Mouse (Mus musculus): Measurements from ENCODE around the gene Retreg3. TPM values are rescaled to one million over a fixed set of nuclear protein-coding genes. Genes with fewer than 3 reads are reported as not detected.

Retreg3 gene
- polyA plus RNA-seq, 1 experiment from 2014 or later, result 19.7 TPM

DNA sequence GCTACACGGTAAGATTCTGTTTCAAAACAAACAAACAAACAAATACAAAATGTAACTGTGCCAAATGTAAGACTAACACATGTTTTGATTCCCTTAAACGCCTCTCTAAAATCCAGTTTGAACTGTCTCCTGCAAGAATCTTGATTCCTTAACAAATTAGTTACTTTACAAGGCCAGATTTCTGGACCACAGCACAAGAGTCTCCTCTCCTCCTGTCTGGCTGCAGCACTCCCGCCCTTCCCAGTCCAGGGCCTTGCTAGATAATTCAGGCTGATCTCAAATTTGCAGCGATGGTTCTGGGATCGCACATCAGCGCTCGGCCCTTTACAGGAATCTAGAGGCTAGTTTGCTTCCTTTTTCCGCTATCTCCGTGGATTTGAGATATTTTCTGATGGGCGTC lies 38.0 kb downstream of the Retreg3 start:
- DNase-seq (ENCODE audit: low spot score), result peak; percentile 32
- peaks cover 53% of the 10 kb centered on the region for H3K27me3 ChIP-seq (replicated peaks; ENCODE audit: low read depth, poor library complexity, severe bottlenecking)
- peak overlapping the region; percentile 94 for H3K4me3 ChIP-seq
- H3K9me3 ChIP-seq, result no peaks in the 10 kb centered on the region
- WGBS, result 5% methylated on average over 10 of the region's 10 CpGs
- peaks cover 47% of the 10 kb centered on the region for H3K4me1 ChIP-seq
- H3K36me3 ChIP-seq (replicated peaks), result peaks cover 22% of the 10 kb centered on the region
- H3K27ac ChIP-seq (replicated peaks), result 0 out of 2 replicates have a peak overlapping the region, but pooled peaks have one; percentile 93

DNA sequence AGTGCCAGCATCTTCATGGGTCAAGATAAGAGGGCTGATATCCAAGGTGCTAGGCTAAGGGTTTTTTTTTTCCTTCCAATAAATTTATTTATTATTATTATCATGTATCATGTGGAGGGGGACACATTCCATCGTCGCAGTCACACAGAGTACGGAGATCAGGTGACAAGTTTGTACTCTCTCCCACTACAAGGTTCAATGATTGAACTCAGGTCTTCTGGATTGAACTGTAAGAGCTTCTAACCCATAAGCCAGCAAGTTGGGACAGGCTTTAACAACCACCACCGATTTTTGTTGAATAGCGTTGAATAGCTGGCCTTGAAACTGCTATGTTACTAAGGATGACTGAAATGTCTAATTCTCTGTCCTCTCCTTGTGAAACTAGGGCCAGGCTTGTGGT lies 39.3 kb downstream of the Retreg3 start:
- WGBS, result 68% methylated on average over 5 of the region's 5 CpGs
- H3K4me1 ChIP-seq, result peaks cover 36% of the 10 kb centered on the region
- peaks cover 13% of the 10 kb centered on the region for H3K36me3 ChIP-seq (replicated peaks)
- no peaks in the 10 kb centered on the region for H3K9me3 ChIP-seq
- peaks cover 62% of the 10 kb centered on the region for H3K27me3 ChIP-seq (replicated peaks; ENCODE audit: low read depth, poor library complexity, severe bottlenecking)
- H3K27ac ChIP-seq (replicated peaks), result no peak overlapping the region
- H3K4me3 ChIP-seq, result no peak overlapping the region
- no peak for DNase-seq (ENCODE audit: low spot score)

DNA sequence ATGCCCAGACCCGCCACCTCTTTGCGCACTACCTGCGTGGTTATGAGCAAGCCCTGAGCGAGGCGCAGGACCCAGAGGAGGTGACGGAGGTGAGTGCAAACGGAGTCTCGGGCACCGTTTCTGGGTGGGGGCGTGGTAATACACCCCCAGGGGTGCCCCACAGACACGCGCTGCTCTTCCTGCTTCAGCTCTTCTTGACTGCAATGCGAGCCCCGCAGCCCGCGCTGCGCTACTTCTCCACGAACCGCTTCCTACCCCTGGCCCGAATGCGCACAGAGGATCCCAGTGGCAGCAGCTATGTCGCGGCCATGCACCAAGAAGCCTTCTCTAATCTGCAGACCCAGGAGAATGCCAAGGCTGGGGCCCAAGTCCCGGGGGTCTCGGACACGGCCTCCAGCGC lies 39.9 kb downstream of the Retreg3 start:
- H3K27ac ChIP-seq (replicated peaks), result no peak overlapping the region
- WGBS, result 2% methylated on average over 27 of the region's 27 CpGs
- H3K9me3 ChIP-seq, result no peaks in the 10 kb centered on the region
- H3K36me3 ChIP-seq (replicated peaks), result peaks cover 6% of the 10 kb centered on the region
- peak; percentile 46 for DNase-seq (ENCODE audit: low spot score)
- peak overlapping the region; percentile 2; the same call in 1 of the 2 replicates for H3K4me3 ChIP-seq
- peaks cover 36% of the 10 kb centered on the region for H3K4me1 ChIP-seq
- peaks cover 62% of the 10 kb centered on the region for H3K27me3 ChIP-seq (replicated peaks; ENCODE audit: low read depth, poor library complexity, severe bottlenecking)

DNA sequence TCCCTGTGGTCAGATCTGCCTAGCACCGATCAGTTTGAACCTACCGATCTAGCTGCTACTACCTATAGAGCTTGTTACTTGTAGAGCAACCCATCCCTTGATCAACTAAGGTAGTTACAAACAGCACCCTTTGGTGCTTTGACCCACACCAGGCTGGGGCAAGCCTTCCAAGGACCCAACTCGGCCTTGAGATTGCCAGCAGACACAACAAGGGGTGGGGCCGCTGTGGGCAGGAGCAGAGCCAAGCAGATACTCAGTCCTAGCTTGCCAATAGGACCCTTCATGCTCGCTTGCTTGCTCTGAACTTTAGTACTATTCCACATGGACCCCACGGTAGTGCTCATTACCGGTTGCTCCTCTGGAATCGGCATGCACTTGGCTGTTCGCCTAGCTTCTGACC lies 41.6 kb downstream of the Retreg3 start, which contains the start of gene Hsd17b1:
TSS of gene Hsd17b1 (plus strand) at position 291 of the 400 bp plus-strand sequence.
- 67% methylated on average over 9 of the region's 9 CpGs for WGBS
- Histone ChIP-seq H3K27me3 (replicated peaks; ENCODE audit: low read depth, poor library complexity, severe bottlenecking) (peaks cover 71% of the 10 kb centered on the region), H3K36me3 (replicated peaks) (no peaks in the 10 kb centered on the region; the same call in 1 of the 2 replicates), H3K9me3 (no peaks in the 10 kb centered on the region), H3K4me1 (peaks cover 22% of the 10 kb centered on the region), H3K4me3 (0 out of 2 replicates have a peak within 1 kb of the TSS, but pooled peaks have one; percentile 2), H3K27ac (replicated peaks) (no peak within 1 kb of the TSS)
- DNase-seq (ENCODE audit: low spot score), result no peak

DNA sequence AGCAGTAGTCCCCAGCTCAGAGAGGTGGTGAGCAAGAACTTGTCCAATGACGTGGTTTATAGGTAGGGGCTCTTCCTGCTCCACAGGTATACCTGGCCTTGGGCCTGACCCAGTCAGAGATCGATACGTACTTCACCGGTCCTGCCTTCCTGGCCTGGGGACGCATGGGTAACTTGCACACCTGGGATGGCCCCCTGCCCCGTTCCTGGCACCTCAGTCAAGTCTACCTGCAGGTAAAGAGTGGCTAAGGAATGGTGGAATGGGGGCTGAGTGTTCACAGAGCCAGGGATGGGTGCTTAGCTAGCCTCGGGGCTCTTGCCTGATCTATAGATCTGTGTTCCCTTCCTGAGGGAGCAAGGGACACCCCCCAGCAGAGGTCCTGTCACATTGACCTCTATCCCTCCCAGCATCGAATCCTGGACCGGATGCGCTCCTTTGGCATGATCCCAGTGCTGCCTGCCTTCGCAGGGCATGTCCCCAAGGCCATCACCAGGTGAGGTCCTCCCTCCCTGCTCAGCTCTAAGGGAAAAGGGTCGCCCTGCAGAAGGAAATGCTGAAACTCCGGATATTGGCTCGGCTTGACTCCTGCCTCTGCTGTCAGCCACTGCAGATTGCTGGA lies 47.8 kb downstream of the Retreg3 start:
- peaks cover 64% of the 10 kb centered on the region for H3K27me3 ChIP-seq (replicated peaks; ENCODE audit: low read depth, poor library complexity, severe bottlenecking)
- peaks cover 21% of the 10 kb centered on the region for H3K4me1 ChIP-seq
- 71% methylated on average over 14 of the region's 14 CpGs for WGBS
- H3K36me3 ChIP-seq (replicated peaks), result no peaks in the 10 kb centered on the region; the same call in 1 of the 2 replicates
- H3K27ac ChIP-seq (replicated peaks), result no peak overlapping the region
- no peak overlapping the region for H3K4me3 ChIP-seq
- no peaks in the 10 kb centered on the region for H3K9me3 ChIP-seq
- no peak for DNase-seq (ENCODE audit: low spot score)

DNA sequence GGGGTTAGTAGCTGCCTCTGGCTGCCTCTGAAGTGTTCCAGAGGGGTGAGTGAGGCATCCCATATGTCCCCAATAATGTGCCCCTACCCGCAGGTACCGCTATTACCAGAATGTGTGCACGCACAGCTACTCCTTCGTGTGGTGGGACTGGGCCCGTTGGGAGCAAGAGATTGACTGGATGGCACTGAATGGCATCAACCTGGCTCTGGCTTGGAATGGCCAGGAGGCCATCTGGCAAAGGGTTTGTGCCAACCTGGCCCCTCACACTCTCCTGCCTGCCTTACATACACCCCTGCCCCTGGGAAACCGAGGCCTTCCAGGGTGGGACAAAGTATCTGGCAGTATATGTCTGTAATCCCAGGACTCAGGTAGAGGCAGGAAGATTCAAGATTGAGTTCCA lies 48.7 kb downstream of the Retreg3 start:
- WGBS, result 73% methylated on average over 6 of the region's 6 CpGs
- H3K36me3 ChIP-seq (replicated peaks), result no peaks in the 10 kb centered on the region
- H3K9me3 ChIP-seq, result no peaks in the 10 kb centered on the region
- H3K4me3 ChIP-seq, result peak overlapping the region; percentile 89
- no peak for DNase-seq (ENCODE audit: low spot score)
- H3K27ac ChIP-seq (replicated peaks), result no peak overlapping the region
- peaks cover 55% of the 10 kb centered on the region for H3K27me3 ChIP-seq (replicated peaks; ENCODE audit: low read depth, poor library complexity, severe bottlenecking)
- H3K4me1 ChIP-seq, result peaks cover 25% of the 10 kb centered on the region

DNA sequence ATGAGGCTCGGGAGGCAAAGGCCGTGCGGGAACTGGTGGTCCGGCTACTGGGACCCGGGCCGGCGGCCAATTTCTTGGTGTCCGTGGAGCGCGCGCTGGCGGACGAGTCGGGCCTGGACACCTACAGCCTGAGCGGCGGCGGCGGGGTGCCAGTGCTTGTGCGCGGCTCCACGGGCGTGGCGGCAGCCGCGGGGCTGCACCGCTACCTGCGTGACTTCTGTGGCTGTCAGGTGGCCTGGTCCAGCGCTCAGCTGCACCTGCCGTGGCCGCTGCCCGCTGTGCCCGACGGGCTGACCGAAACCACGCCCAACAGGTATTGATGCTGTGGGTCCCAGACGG lies 49.5 kb downstream of the Retreg3 start:
- WGBS, result under 1% methylated on average over 36 of the region's 36 CpGs

DNA sequence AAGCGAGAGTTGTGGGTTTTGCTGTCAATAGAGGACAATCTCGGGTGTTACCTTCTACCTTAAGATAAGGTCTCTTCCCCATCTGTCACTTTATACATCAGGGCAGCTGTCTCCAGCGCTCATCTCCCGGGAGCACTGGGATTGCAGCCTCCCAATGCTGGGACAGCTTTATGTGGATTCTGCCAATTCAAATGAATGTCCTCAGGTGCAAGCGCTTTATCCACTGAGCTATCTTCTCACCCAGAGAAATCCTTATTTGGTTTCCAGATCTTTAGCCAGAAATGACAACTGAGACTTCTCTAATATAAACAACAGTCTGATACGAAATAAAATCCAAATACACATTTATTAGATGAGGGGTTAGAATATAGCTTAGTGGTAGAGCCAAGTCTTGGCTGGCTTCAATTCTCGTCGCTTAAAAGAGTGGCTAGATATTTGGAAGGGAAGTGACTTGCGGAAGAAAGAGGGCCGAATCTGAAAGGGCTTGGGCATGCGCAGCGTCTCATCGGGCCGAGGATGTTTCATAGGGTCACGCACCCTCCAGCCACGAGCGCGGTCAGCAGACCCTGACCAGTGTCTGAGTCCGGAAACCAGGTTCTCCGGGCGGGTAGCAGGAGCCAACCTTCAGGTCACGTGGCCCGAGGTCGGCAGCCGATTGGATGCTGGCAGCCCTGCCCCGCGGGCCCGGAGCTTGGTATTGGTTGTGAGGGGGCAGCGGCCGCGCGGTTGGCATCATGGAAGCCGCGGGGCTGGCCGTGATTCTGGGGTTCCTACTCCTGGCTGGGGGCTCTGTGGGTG lies 50.1 kb downstream of the Retreg3 start, which contains the start of gene Naglu:
TSS of gene Naglu (plus strand) at position 622 of the 798 bp plus-strand sequence.
- Histone ChIP-seq H3K27ac (replicated peaks) (peak within 1 kb of the TSS; percentile 86), H3K27me3 (replicated peaks; ENCODE audit: low read depth, poor library complexity, severe bottlenecking) (peaks cover 53% of the 10 kb centered on the region), H3K36me3 (replicated peaks) (no peaks in the 10 kb centered on the region), H3K9me3 (no peaks in the 10 kb centered on the region), H3K4me1 (peaks cover 25% of the 10 kb centered on the region), H3K4me3 (peak within 1 kb of the TSS; percentile 89)
- 6% methylated on average over 35 of the region's 35 CpGs for WGBS
- peak; percentile 95 for DNase-seq (ENCODE audit: low spot score)

More for the DNA sequence above, 49.5 kb downstream of the Retreg3 start:
- H3K36me3 ChIP-seq (replicated peaks), result no peaks in the 10 kb centered on the region
- no peak for DNase-seq (ENCODE audit: low spot score)
- H3K27ac ChIP-seq (replicated peaks), result peak overlapping the region; percentile 86
- no peaks in the 10 kb centered on the region for H3K9me3 ChIP-seq
- H3K27me3 ChIP-seq (replicated peaks; ENCODE audit: low read depth, poor library complexity, severe bottlenecking), result peaks cover 53% of the 10 kb centered on the region
- H3K4me1 ChIP-seq, result peaks cover 25% of the 10 kb centered on the region
- peak overlapping the region; percentile 89 for H3K4me3 ChIP-seq

DNA sequence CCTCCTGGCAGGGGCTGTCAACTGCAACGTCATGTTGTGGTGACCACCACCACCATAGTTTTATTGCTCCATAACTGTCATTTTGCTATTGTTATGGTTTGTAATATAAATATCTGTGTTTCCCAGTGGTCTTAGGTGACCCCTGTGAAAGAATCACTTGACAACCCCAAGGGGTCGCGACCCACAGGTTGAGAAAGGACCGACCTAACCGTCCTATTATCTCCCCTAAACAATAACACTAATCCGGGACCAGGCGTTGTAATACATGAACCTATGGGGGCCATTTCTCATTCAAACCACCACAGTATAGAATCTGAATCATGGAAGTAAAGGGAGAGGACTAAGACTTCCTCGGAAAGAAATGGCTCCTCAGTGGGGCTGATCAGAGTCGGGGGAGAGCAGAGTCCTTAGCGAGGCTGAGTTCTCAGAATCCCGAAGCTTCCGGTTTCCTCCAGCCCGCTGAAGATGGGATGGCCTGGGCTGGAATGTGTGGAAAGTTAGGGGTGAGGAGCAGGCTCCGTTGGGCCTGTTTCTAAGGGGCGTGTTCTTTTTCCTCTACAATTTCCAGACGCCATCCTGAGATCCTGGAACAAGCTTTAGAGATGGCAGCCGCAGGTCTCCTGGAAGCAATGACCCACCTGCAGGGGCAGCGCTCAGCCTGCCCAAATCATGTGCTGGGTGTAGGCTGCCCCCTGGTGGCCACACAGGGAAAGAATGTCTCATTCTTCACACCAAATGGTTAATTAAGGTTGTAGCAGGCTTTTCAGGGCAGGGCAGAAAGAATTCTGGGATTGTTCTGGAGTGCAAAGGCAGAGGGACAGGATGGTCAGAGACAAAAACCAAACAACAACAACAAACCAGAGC lies 52.9 kb downstream of the Retreg3 start:
- WGBS, result 25% methylated on average over 18 of the region's 18 CpGs
- Histone ChIP-seq H3K9me3 (no peaks in the 10 kb centered on the region), H3K4me1 (peaks cover 50% of the 10 kb centered on the region), H3K27ac (replicated peaks) (no peak overlapping the region; the same call in 1 of the 2 replicates), H3K4me3 (peak overlapping the region; percentile 52), H3K36me3 (replicated peaks) (peaks cover 19% of the 10 kb centered on the region), H3K27me3 (replicated peaks; ENCODE audit: low read depth, poor library complexity, severe bottlenecking) (peaks cover 34% of the 10 kb centered on the region)
- peak; percentile 90 for DNase-seq (ENCODE audit: low spot score)

DNA sequence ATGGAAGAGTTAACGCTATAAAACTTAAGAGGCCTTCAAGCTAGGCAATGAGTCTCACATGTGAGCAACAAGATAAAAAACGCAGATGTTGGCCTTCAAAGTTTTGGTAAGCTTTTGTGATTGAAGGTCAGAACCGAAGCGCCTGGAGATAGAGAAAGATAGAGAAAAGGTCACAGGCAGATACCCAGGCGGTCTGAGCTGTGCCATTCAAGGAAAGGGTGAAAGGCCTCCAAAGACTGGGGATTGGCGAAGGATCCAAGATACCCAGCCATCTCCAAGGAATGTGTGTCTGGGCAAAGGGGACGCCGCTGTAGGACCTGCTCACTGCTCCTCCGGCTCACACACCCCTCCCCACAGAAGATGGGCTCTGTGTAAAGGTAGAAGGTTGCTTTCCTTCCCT lies 54.7 kb downstream of the Retreg3 start:
- Histone ChIP-seq H3K36me3 (replicated peaks) (peaks cover 34% of the 10 kb centered on the region), H3K27me3 (replicated peaks; ENCODE audit: low read depth, poor library complexity, severe bottlenecking) (peaks cover 20% of the 10 kb centered on the region), H3K27ac (replicated peaks) (no peak overlapping the region), H3K4me3 (no peak overlapping the region), H3K4me1 (peaks cover 45% of the 10 kb centered on the region), H3K9me3 (no peaks in the 10 kb centered on the region)
- WGBS, result 95% methylated on average over 9 of the region's 9 CpGs
- no peak for DNase-seq (ENCODE audit: low spot score)

DNA sequence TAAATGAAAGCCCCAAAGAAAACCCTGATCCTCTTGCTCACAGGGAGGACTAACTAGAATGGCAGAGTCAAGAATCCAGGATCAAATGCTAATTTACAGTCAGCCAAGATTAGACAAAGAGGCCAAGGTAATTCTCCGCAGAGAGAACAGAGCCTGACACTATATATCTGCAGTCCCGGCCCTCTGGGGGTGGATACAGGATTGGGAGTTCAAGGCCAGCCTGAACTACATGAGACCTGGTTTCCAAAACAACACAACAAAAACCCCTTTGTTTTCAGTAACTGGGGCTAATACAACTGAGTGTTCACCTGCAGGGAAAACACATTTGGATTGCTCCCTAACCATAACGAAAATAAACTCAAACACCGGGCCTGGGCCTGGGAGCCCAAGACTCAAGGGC lies 55.2 kb downstream of the Retreg3 start:
- peaks cover 39% of the 10 kb centered on the region for H3K36me3 ChIP-seq (replicated peaks)
- peak overlapping the region; percentile 77 for H3K27ac ChIP-seq (replicated peaks)
- peaks cover 19% of the 10 kb centered on the region for H3K27me3 ChIP-seq (replicated peaks; ENCODE audit: low read depth, poor library complexity, severe bottlenecking)
- H3K4me1 ChIP-seq, result peaks cover 44% of the 10 kb centered on the region
- no peak for DNase-seq (ENCODE audit: low spot score)
- WGBS, result 79% methylated on average over 4 of the region's 4 CpGs
- H3K9me3 ChIP-seq, result no peaks in the 10 kb centered on the region
- H3K4me3 ChIP-seq, result no peak overlapping the region

DNA sequence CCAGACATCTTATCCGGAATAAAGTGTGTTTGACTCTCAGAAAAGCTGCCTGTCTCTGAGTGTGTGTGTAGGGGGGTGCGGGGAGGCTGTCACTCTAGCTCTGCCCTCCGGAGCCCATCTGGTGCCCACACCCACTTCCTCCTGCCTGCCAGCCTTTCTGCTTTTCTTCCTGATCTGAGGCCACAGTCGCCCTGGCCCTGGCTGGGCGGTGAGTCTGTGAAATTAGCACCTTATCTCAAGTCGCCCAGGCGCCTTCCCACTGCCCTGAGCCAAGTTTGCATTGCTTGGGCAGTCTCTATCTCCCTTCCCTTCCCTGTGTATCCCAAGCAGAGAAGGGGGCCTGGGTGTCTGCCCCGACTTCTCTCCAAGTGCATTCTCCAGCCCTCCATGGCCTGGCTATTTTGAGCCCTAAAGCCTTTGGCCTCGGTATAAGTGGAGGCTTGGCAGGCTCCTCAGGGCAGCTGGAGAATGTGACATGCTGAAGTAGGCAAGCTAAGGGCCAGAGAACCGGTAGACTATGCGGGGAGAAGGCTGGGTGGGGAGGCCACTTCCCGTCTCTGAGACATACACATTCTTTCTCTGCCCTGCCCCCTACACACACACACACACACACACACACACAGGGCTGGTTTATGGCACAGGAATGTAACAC lies 55.9 kb downstream of the Retreg3 start:
- Histone ChIP-seq H3K36me3 (replicated peaks) (peaks cover 46% of the 10 kb centered on the region), H3K27ac (replicated peaks) (peak overlapping the region; percentile 77), H3K27me3 (replicated peaks; ENCODE audit: low read depth, poor library complexity, severe bottlenecking) (peaks cover 13% of the 10 kb centered on the region), H3K4me1 (peaks cover 47% of the 10 kb centered on the region), H3K9me3 (no peaks in the 10 kb centered on the region), H3K4me3 (peak overlapping the region; percentile 16)
- WGBS, result 58% methylated on average over 12 of the region's 12 CpGs
- peak; percentile 44 for DNase-seq (ENCODE audit: low spot score)
